Mouse (Mus musculus): ENCODE data around the gene H2al1b.

- TF ChIP-seq GATA1 (IDR thresholded peaks at IDR 0.05; ENCODE audit: borderline replicate concordance, low read length) (no peak), FLI1 (IDR thresholded peaks at IDR 0.05; ENCODE audit: low read length) (no peak)
Measured at GRCm38 (mm10) chrX:11267791-11268190, 34.4 kb upstream of the H2al1b start.
